Mouse (Mus musculus) intestine, postnatal 0 days (tissue): Measurements from ENCODE around the gene Fbxo42. TPM values are rescaled to one million over a fixed set of nuclear protein-coding genes. Genes with fewer than 3 reads are reported as not detected.

Experiments used
- ATAC-seq: fragments of 200-750 bp; cut with Nextera tagmentation; 2 replicates; pipeline ENCODE4 v1.8.0; 2017; ENCODE audit warnings: mild to moderate bottlenecking, moderate TSS enrichment, moderate library complexity
- H3K27ac ChIP-seq: fragments of 300-500 bp; sonication (generic); 2 replicates; pipeline ENCODE4 v1.5.1; 2014; ENCODE audit warnings: mild to moderate bottlenecking, low read depth, low read length, moderate library complexity
- H3K27me3 ChIP-seq: fragments of 300-500 bp; sonication (generic); replicated peaks from 2 replicates; pipeline ENCODE4 v1.6.1; 2014; ENCODE audit warnings: low read length, mixed read lengths; ENCODE audit not compliant: control insufficient read depth, insufficient read depth
- H3K36me3 ChIP-seq: fragments of 300-500 bp; sonication (generic); 2 replicates; pipeline ENCODE4 v1.6.1; 2014; ENCODE audit warnings: mild to moderate bottlenecking, moderate library complexity; ENCODE audit not compliant: control insufficient read depth, insufficient read depth
- H3K4me1 ChIP-seq: fragments of 300-500 bp; sonication (generic); replicated peaks from 2 replicates; pipeline ENCODE4 v1.6.1; 2014; ENCODE audit warnings: antibody characterized with exemption, low read length, mixed read lengths; ENCODE audit not compliant: control insufficient read depth, insufficient read depth
- H3K4me2 ChIP-seq: fragments of 300-500 bp; sonication (generic); replicated peaks from 2 replicates; pipeline ENCODE4 v1.6.1; 2014; ENCODE audit warnings: low read depth, mild to moderate bottlenecking, moderate library complexity
- H3K4me3 ChIP-seq: fragments of 300-500 bp; sonication (generic); 2 replicates; pipeline ENCODE4 v1.5.1; 2014; ENCODE audit warnings: low read depth, low read length
- H3K9ac ChIP-seq: fragments of 300-500 bp; sonication (generic); 2 replicates; pipeline ENCODE4 v1.6.1; 2014; ENCODE audit warnings: mild to moderate bottlenecking, low read depth, low read length
- H3K9me3 ChIP-seq: fragments of 300-500 bp; sonication (generic); 2 replicates; pipeline ENCODE4 v1.6.1; 2016; ENCODE audit warnings: mixed run types; ENCODE audit not compliant: control insufficient read depth
- CTCF ChIP-seq: sonication (generic); IDR thresholded peaks from 2 replicates; pipeline ENCODE4 v1.5.1; 2016; ENCODE audit warnings: low read depth, mild to moderate bottlenecking, control low read depth, antibody characterized with exemption, moderate library complexity
- WGBS: fragments of 180-500 bp; shearing (Covaris S2); extraction: QIAGEN DNeasy Blood & Tissue Kit; methylation state at CpG from one replicate; pipeline ENCODE4 v1.1.7; 2014; 5-methylcytosine and 5-hydroxymethylcytosine counted together
- polyA plus RNA-seq: library from polyadenylated mRNA; unstranded; fragments of >200 nt; fragmentation: Nextera tagmentation; extraction: Ambion mirVana; gene quantifications from 2 replicates; pipeline ENCODE4 v1.2.1, GENCODE M21; 2015

The Fbxo42 gene
- polyA plus RNA-seq, 1 experiment from 2014 or later = 11.6 TPM

DNA sequence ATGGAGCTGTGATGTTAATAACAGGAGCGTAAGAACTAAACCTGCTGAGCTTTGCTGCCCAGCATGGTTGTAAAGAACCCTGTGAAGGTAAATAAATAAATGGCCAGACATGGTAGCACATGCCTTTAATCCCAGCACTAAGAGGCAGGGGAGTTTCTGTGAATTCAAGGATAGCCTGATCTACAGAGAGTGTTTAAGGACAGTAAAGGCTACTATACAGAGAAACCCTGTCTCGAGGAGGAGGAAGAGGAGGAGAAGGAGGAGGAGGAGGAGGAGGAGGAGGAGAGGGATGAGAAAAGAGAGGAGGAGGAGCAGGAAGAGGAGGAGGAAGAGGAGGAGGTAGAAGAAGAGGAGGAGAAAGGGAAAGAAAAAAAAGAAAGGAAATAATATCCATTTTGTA, 65.6 kb downstream of the Fbxo42 start:
- H3K27ac ChIP-seq = no peak overlapping the region

GRCm38 (mm10) chr4:141213770-141214336, 66.1 kb downstream of the Fbxo42 start, which contains the start of gene Rsg1:
Gene Rsg1, plus strand, starts transcription at chr4:141213956.
- no peak within 1 kb of the TSS for H3K27ac ChIP-seq
- peak; percentile 46 for ATAC-seq
- no peaks in the 10 kb centered on the region for H3K36me3 ChIP-seq
- under 1% methylated on average over 24 of the region's 24 CpGs for WGBS
- H3K27me3 ChIP-seq = no peaks in the 10 kb centered on the region
- peak within 1 kb of the TSS; percentile 54 for H3K4me3 ChIP-seq
- no peak for TF ChIP-seq CTCF
- peak within 1 kb of the TSS; percentile 32; the same call in 1 of the 2 replicates for H3K9ac ChIP-seq
- 0 out of 2 replicates have a peak, but pooled peaks cover 4% of the 10 kb centered on the region for H3K4me1 ChIP-seq
- peak within 1 kb of the TSS; percentile 90 for H3K4me2 ChIP-seq
- H3K9me3 ChIP-seq = no peaks in the 10 kb centered on the region

More for the DNA sequence above, 65.6 kb downstream of the Fbxo42 start:
- 47% methylated on average over 2 of the region's 2 CpGs for WGBS
- Histone ChIP-seq H3K4me3 (peak overlapping the region; percentile 54), H3K4me1 (0 out of 2 replicates have a peak, but pooled peaks cover 4% of the 10 kb centered on the region), H3K27me3 (no peaks in the 10 kb centered on the region), H3K9me3 (no peaks in the 10 kb centered on the region), H3K4me2 (peak overlapping the region; percentile 90), H3K36me3 (no peaks in the 10 kb centered on the region), H3K9ac (peak overlapping the region; percentile 32; the same call in 1 of the 2 replicates)
- no peak for TF ChIP-seq CTCF
- ATAC-seq = no peak

DNA sequence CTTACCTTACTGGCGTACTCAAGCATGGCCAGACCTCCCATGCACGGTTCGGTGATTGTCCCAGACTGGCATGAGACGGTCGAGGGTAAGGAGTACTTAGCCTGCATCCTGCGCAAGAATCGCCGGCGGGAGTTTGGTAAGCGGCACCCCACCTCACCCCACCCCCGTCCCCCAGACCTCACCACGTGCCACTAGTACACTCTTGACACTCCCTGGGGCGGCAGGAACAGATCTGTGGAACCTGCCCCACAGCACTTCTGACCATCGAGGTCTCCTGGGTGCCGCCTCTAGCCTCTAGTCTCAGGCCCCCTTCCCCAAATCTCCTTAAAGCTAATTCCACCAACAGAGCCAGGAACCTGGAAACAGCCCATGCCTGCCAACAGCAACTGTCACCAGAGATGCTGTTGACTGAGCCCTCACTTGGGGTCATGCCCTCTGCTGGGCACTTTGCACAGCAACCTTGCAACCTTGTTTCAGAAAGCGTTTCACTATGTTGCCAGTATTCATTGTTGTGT, 66.7 kb downstream of the Fbxo42 start:
- Histone ChIP-seq H3K36me3 (no peaks in the 10 kb centered on the region), H3K4me2 (peak overlapping the region; percentile 90), H3K9ac (peak overlapping the region; percentile 32; the same call in 1 of the 2 replicates), H3K4me3 (peak overlapping the region; percentile 54), H3K27me3 (no peaks in the 10 kb centered on the region), H3K27ac (no peak overlapping the region), H3K9me3 (no peaks in the 10 kb centered on the region), H3K4me1 (0 out of 2 replicates have a peak, but pooled peaks cover 4% of the 10 kb centered on the region)
- TF ChIP-seq CTCF = peak; percentile 76
- WGBS = 1% methylated on average over 16 of the region's 16 CpGs
- 0 out of 2 replicates have a peak, but pooled peaks have one; percentile 24 for ATAC-seq

- no peaks in the 10 kb centered on the region for H3K4me1 ChIP-seq
- WGBS = 94% methylated on average over 20 of the region's 20 CpGs
- no peak overlapping the region for H3K4me3 ChIP-seq
- H3K27me3 ChIP-seq = no peaks in the 10 kb centered on the region
- no peak overlapping the region for H3K4me2 ChIP-seq
- TF ChIP-seq CTCF = no peak
- no peaks in the 10 kb centered on the region for H3K36me3 ChIP-seq
- ATAC-seq = no peak
- H3K9ac ChIP-seq = no peak overlapping the region
- H3K27ac ChIP-seq = no peak overlapping the region
- no peaks in the 10 kb centered on the region for H3K9me3 ChIP-seq
Observed at GRCm38 (mm10) chr4:141219583-141220213, 72.0 kb downstream of the Fbxo42 start.

DNA sequence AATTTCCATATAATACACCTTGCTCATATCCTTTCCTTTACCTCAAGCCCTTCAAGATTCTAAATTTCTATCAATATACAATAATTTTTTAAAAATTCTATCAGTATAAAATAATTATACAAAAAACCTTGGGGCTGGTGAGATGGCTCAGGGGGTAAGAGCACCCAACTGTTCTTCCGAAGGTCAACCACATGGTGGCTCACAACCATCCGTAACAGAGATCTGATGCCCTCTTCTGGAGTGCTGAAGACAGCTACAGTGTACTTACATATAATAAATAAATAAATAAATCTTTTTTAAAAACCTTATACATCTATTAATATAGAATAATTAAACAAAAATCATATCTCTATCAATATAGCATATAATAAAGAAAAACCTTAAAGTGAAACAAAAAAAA, 74.1 kb downstream of the Fbxo42 start:
- H3K27ac ChIP-seq = no peak overlapping the region
- H3K4me2 ChIP-seq = no peak overlapping the region
- WGBS = 82% methylated on average over 2 of the region's 2 CpGs
- no peaks in the 10 kb centered on the region for H3K9me3 ChIP-seq
- no peak for ATAC-seq
- H3K4me1 ChIP-seq = no peaks in the 10 kb centered on the region
- TF ChIP-seq CTCF = peak; percentile 44
- H3K27me3 ChIP-seq = no peaks in the 10 kb centered on the region
- no peaks in the 10 kb centered on the region for H3K36me3 ChIP-seq
- H3K4me3 ChIP-seq = no peak overlapping the region
- no peak overlapping the region for H3K9ac ChIP-seq

DNA sequence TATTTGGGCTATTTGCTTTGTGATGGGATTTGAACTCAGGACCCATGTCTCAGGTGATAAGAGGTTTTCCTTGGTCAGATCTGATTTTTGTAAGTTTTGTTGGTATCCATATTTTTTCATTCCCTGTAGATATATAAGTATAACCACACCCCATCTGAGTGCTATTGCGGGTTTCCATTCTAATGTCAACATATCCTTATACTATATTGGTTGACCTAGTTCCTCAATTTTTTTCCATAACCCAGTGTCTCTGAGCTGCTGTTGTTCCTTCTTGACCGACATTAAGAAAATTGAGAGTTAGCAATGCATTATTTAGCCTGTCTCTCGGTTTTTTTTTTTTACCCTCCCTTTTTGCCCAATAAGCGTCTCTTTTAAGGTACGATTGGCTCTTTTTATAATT, 75.0 kb downstream of the Fbxo42 start:
- no peak for ATAC-seq
- H3K4me1 ChIP-seq = no peaks in the 10 kb centered on the region
- H3K9me3 ChIP-seq = no peaks in the 10 kb centered on the region
- H3K27ac ChIP-seq = no peak overlapping the region
- H3K36me3 ChIP-seq = no peaks in the 10 kb centered on the region
- 92% methylated on average over 5 of the region's 5 CpGs for WGBS
- no peak overlapping the region for H3K9ac ChIP-seq
- no peaks in the 10 kb centered on the region for H3K27me3 ChIP-seq
- no peak overlapping the region for H3K4me2 ChIP-seq
- TF ChIP-seq CTCF = no peak
- H3K4me3 ChIP-seq = no peak overlapping the region
